Mouse (Mus musculus) stomach, embryonic 16.5 days (tissue): ENCODE measurements at regions not wholly inside any gene's neighbourhood (a gene's known extent, or its start where the extent isn't known, plus 50 kb on each side); places are given as distances from the start of the nearest gene placed in this dataset.

Experiments
- ATAC-seq: fragments of 200-750 bp; cut with Nextera tagmentation; 2 replicates; pipeline ENCODE4 v1.8.0; 2017; ENCODE audit warnings: moderate number of reproducible peaks, moderate TSS enrichment; ENCODE audit not compliant: insufficient read depth, low FRiP score
- H3K27ac ChIP-seq: fragments of 300-500 bp; sonication (generic); 2 replicates; pipeline ENCODE4 v1.5.1; 2014; ENCODE audit warnings: low read length
- H3K27me3 ChIP-seq: fragments of 300-500 bp; sonication (generic); 2 replicates; pipeline ENCODE4 v1.6.1; 2014; ENCODE audit warnings: low read length, control low read depth, mixed read lengths; ENCODE audit not compliant: control insufficient read depth, insufficient read depth
- H3K36me3 ChIP-seq: fragments of 300-500 bp; sonication (generic); 2 replicates; pipeline ENCODE4 v1.6.1; 2014; ENCODE audit warnings: low read length; ENCODE audit not compliant: control insufficient read depth, insufficient read depth
- H3K4me1 ChIP-seq: fragments of 300-500 bp; sonication (generic); 2 replicates; pipeline ENCODE4 v1.6.1; 2014; ENCODE audit warnings: low read length, control low read depth, mixed read lengths; ENCODE audit not compliant: control insufficient read depth, insufficient read depth
- H3K4me2 ChIP-seq: fragments of 300-500 bp; sonication (generic); 2 replicates; pipeline ENCODE4 v1.6.1; 2014; ENCODE audit warnings: low read depth, low read length, mixed read lengths
- H3K4me3 ChIP-seq: fragments of 300-500 bp; sonication (generic); replicated peaks from 2 replicates; pipeline ENCODE4 v1.5.1; 2014; ENCODE audit warnings: mild to moderate bottlenecking, low read length
- H3K9ac ChIP-seq: fragments of 300-500 bp; sonication (generic); 2 replicates; pipeline ENCODE4 v1.6.1; 2014; ENCODE audit warnings: low read length
- H3K9me3 ChIP-seq: fragments of 300-500 bp; sonication (generic); replicated peaks from 2 replicates; pipeline ENCODE4 v1.6.1; 2016; ENCODE audit warnings: low read length, control low read depth; ENCODE audit not compliant: control insufficient read depth
- WGBS: fragments of 180-500 bp; shearing (Covaris S2); extraction: QIAGEN DNeasy Blood & Tissue Kit; methylation state at CpG from one replicate; pipeline ENCODE4 v1.1.7; 2014; 5-methylcytosine and 5-hydroxymethylcytosine counted together

DNA sequence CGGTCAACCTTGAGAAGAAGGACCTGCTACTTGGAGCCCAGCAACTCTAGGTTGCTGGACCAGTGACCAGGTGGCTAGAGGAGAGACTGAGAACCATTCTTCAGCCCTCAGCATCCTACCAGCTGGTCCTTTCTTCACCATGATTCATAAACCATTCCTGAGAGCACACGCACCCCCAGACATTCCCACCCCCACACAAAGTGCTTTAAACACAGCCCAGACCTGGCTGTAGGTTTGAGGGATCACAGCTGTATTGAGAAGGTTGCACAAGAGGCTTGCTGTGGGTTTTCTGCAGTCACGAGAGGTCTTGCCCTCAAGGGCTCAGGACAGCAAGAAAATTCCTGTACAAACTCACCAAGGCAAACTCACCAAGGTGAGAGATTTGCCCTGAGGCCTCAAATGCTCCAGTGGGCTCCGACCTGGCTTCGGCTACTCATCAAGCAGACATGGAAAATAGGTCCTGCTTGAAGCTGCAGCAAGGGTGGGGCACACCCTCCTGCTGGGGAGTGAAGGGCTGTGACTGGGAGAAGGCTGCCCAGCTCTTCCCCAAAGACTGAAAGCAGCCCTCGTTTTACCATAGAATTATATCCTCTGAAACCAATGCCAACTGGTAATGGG lies 161.9 kb upstream of the Lnx1 start:
- Histone ChIP-seq H3K4me2 (no peak overlapping the region), H3K9me3 (no peaks in the 10 kb centered on the region), H3K36me3 (no peaks in the 10 kb centered on the region), H3K4me3 (no peak overlapping the region), H3K9ac (no peak overlapping the region), H3K27ac (no peak overlapping the region), H3K4me1 (peaks cover 10% of the 10 kb centered on the region; the same call in 1 of the 2 replicates), H3K27me3 (no peaks in the 10 kb centered on the region)
- 64% methylated on average over 6 of the region's 6 CpGs for WGBS
- peak; percentile 41; the same call in 1 of the 2 replicates for ATAC-seq

DNA sequence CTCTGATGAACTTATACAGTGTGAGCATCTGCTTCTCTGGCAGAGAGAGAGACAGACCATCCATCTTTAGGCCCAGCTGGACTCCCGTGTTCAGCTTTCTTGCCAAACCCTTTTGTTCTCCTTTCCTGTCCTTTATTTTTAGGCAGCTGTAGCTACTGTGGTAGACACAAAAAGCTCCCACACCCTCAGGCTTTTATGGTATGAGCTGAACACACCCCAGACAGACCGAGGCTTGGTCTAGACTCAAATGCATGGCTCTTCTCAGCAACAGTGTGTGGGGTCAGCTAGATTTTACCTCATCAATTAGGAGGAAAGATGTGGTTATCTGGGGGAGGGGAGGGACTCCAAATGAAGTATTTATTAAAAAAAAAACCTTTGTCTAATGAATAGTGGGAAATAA lies 158.6 kb upstream of the Lnx1 start:
- ATAC-seq: no peak
- WGBS: 25% methylated on average over 2 of the region's 2 CpGs
- no peaks in the 10 kb centered on the region for H3K27me3 ChIP-seq
- no peak overlapping the region for H3K9ac ChIP-seq
- no peaks in the 10 kb centered on the region for H3K9me3 ChIP-seq
- no peaks in the 10 kb centered on the region for H3K36me3 ChIP-seq
- peaks cover 5% of the 10 kb centered on the region; the same call in 1 of the 2 replicates for H3K4me1 ChIP-seq
- H3K4me3 ChIP-seq: no peak overlapping the region
- no peak overlapping the region for H3K4me2 ChIP-seq
- H3K27ac ChIP-seq: no peak overlapping the region

DNA sequence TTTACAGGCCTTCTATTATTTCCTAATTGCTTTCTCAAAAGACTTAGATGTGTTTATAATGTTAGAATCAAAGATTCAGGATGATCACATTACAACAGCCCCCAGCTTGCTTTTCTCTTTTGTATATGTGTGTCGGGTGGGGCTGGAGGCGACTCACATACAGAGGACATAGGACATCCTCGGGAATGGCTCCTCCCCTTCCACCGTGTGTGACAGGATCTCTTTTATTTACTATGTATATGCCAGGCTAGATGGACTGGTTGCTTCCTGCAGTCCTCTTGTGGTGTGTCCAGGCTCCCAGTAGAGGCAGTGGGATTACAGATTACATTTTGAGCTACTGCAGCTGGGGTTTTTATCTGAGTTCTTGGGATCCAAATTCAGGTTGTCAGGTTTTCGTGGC lies 155.1 kb upstream of the Lnx1 start:
- Histone ChIP-seq H3K4me2 (no peak overlapping the region), H3K27me3 (no peaks in the 10 kb centered on the region), H3K27ac (no peak overlapping the region), H3K4me3 (no peak overlapping the region), H3K9ac (no peak overlapping the region), H3K4me1 (peaks cover 5% of the 10 kb centered on the region; the same call in 1 of the 2 replicates), H3K9me3 (no peaks in the 10 kb centered on the region), H3K36me3 (no peaks in the 10 kb centered on the region)
- ATAC-seq: no peak
- WGBS: 31% methylated on average over 5 of the region's 5 CpGs

DNA sequence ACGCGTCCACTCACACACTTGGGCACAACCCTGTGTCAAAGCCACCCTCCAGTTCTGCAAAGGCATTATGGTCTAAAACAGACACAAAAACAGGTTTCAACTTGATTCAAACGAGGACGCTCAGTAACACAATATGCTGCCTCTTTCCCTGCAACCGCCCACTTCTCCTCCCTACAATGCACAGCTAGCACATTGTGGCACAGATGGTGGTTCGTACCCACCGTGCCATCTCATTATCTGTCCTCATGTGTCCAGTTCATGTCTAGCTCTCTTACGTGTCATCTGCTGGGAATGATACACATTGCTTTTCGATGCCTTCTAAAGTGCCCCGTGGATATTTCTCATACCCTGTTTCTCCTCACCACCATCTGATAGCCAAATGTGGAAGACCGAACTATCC lies 154.4 kb upstream of the Lnx1 start:
- 83% methylated on average over 11 of the region's 11 CpGs for WGBS

GRCm38 (mm10) chr5:74847824-74848223 lies 145.1 kb upstream of the Lnx1 start:
- WGBS: 22% methylated on average over 6 of the region's 6 CpGs
- Histone ChIP-seq H3K9ac (no peak overlapping the region), H3K4me2 (no peak overlapping the region), H3K27ac (peak overlapping the region; percentile 51), H3K36me3 (no peaks in the 10 kb centered on the region), H3K27me3 (no peaks in the 10 kb centered on the region), H3K4me1 (peaks cover 12% of the 10 kb centered on the region), H3K4me3 (no peak overlapping the region), H3K9me3 (no peaks in the 10 kb centered on the region)
- peak; percentile 66 for ATAC-seq

More for the DNA sequence above, 154.4 kb upstream of the Lnx1 start:
- Histone ChIP-seq H3K27ac (no peak overlapping the region), H3K4me2 (no peak overlapping the region), H3K9ac (no peak overlapping the region), H3K4me1 (peaks cover 5% of the 10 kb centered on the region; the same call in 1 of the 2 replicates), H3K9me3 (no peaks in the 10 kb centered on the region), H3K36me3 (no peaks in the 10 kb centered on the region), H3K4me3 (no peak overlapping the region), H3K27me3 (no peaks in the 10 kb centered on the region)
- no peak for ATAC-seq

DNA sequence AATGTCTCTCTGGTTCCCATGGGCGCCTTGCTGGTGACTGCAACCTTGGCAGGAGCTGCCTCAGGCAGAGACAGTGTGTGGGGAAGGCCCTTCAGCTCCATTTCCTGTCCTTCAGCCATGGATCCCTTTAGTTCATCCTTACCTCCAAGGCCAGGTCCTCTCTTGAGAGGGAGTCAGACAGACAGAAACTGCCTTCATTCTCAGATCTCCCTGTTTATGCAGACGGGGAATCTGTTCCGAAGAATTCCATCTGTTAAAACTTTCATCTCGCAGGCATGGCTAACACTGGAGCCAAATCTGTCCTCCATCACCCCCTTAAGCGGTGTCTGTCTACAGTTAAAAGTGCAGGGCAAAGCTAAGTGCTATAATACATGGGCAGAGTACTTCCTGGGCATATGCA lies 144.0 kb upstream of the Lnx1 start:
- Histone ChIP-seq H3K9ac (0 out of 2 replicates have a peak overlapping the region, but pooled peaks have one; percentile 36), H3K36me3 (no peaks in the 10 kb centered on the region), H3K9me3 (no peaks in the 10 kb centered on the region), H3K4me1 (peaks cover 12% of the 10 kb centered on the region), H3K4me3 (no peak overlapping the region), H3K4me2 (no peak overlapping the region), H3K27me3 (no peaks in the 10 kb centered on the region), H3K27ac (peak overlapping the region; percentile 24; the same call in 1 of the 2 replicates)
- 62% methylated on average over 5 of the region's 5 CpGs for WGBS
- no peak for ATAC-seq

DNA sequence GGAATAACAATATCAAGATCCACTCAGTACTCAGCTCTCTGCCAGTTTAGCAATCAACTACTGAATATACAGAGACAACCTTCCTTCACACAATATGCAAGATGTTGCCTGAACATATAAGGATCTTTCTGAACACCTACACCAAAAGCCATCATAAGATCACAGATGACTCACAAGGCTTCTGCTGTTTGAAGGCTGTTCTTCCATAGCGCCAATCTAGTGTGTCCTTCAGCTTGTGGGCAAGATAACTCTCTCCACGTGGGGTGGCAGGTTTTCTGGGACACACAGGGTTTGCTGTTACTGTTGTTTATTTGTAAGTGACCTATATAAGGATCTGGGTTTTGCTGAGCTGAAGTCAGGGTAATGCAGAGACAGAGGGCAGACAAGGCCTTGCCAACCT lies 131.7 kb upstream of the Lnx1 start:
- Histone ChIP-seq H3K4me3 (no peak overlapping the region), H3K4me2 (no peak overlapping the region), H3K9ac (no peak overlapping the region), H3K27me3 (no peaks in the 10 kb centered on the region), H3K9me3 (no peaks in the 10 kb centered on the region), H3K27ac (no peak overlapping the region), H3K36me3 (no peaks in the 10 kb centered on the region), H3K4me1 (no peaks in the 10 kb centered on the region)
- ATAC-seq: no peak
- WGBS: 74% methylated on average over 2 of the region's 2 CpGs

GRCm38 (mm10) chr5:74833887-74834286 lies 131.2 kb upstream of the Lnx1 start:
- Histone ChIP-seq H3K27me3 (no peaks in the 10 kb centered on the region), H3K27ac (no peak overlapping the region), H3K36me3 (no peaks in the 10 kb centered on the region), H3K4me1 (no peaks in the 10 kb centered on the region; the same call in 1 of the 2 replicates), H3K4me3 (no peak overlapping the region), H3K9ac (no peak overlapping the region), H3K9me3 (no peaks in the 10 kb centered on the region), H3K4me2 (no peak overlapping the region)
- 45% methylated on average over 4 of the region's 4 CpGs for WGBS
- no peak for ATAC-seq

- no peaks in the 10 kb centered on the region; the same call in 1 of the 2 replicates for H3K4me1 ChIP-seq
- H3K27ac ChIP-seq: no peak overlapping the region
- no peak overlapping the region for H3K9ac ChIP-seq
- WGBS: 83% methylated on average over 7 of the region's 7 CpGs
- H3K4me2 ChIP-seq: no peak overlapping the region
- H3K9me3 ChIP-seq: no peaks in the 10 kb centered on the region
- H3K4me3 ChIP-seq: no peak overlapping the region
- H3K27me3 ChIP-seq: no peaks in the 10 kb centered on the region
- no peak for ATAC-seq
- no peaks in the 10 kb centered on the region for H3K36me3 ChIP-seq
These were observed 129.3 kb upstream of the Lnx1 start for GRCm38 (mm10) chr5:74832011-74832410.
